Mouse (Mus musculus): ENCODE measurements around the gene Npm3. TPM values are rescaled to one million over a fixed set of nuclear protein-coding genes. Genes with fewer than 3 reads are reported as not detected.

Npm3 gene
- polyA plus RNA-seq, 1 experiment from 2014 or later, result 6.9 TPM

DNA sequence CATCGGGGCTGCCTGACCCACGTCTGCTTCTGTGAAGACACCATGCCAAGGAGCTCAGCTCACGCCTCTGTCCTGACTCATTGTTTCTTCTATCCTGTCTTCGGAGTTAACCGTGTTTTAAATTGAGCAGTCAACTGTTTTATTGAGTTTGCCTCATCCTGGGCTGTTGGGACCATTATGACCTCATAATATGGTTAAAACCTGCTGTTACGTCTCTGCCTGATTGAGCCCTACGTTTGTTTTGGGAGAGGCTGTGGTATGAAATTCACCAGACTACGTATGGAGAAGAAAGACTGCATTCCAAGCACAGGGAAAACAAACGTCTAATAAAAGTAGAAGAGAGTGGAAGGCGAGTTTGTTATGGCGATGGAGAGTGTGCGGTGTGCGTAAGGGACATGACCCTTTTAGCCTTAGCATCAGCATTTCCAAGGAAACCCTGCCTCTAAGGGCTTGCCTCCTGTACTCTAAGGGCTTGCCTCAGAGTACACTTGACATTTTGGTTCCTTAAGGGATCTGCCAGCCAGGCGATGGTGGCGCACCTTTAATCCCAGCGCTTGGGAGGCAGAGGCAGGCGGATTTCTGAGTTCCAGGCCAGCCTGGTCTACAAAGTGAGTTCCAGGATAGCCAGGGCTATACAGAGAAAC, 34.7 kb upstream of the Npm3 start:
- Histone ChIP-seq H3K9ac (peak overlapping the region; percentile 7; the same call in 1 of the 2 replicates), H3K4me2 (peak overlapping the region; percentile 55), H3K27me3 (replicated peaks) (no peaks in the 10 kb centered on the region), H3K4me1 (peaks cover 37% of the 10 kb centered on the region), H3K4me3 (peak overlapping the region; percentile 88), H3K36me3 (replicated peaks) (no peaks in the 10 kb centered on the region), H3K9me3 (no peaks in the 10 kb centered on the region), H3K27ac (peak overlapping the region; percentile 61)
- 34% methylated on average over 17 of the region's 17 CpGs for WGBS
- no peak for ATAC-seq (replicated peaks)

DNA sequence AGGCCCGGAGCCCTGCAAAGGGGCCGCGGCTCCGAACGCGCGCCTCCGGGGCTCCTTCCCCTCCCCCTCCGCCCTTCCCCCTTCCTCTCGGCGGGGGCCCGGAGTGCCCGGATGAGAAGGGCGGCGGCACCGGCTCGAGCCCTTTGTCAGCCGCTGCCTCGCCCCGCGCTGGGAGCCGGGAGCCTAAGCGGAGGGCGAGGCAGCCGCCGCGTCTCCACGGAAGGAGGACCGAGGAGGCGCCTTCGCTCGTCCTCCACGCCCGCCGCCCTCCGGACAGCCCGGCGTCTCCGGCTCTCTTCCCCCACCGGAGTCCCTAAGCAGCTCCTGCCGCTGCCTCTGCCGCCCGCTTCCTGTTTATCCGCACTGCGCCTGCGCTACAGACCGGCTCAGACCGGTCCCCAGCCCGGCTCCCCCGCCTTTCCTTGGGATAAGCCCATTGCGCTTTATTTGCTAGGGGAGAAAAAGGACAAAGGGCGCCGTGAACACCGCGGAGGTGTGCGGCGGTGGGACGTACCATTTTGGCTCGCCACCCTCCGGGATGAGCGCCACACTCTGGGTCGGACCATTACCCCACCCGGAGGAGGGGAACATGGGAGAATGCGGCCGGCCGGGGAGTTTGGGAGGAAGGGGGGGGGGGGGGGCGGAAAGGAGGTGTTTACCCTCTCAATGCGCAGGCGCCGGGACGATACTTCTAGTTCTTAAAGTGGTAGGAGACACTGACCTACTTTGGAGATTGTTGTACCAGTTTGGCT, 34.0 kb upstream of the Npm3 start, which contains the start of gene Mgea5:
Gene Mgea5 (minus strand): TSS at position 657 of the 752 bp plus-strand sequence.
- under 1% methylated on average over 71 of the region's 71 CpGs for WGBS
- H3K4me2 ChIP-seq, result peak within 1 kb of the TSS; percentile 62
- H3K9me3 ChIP-seq, result no peaks in the 10 kb centered on the region
- H3K4me3 ChIP-seq, result peak within 1 kb of the TSS; percentile 88
- H3K27ac ChIP-seq, result peak within 1 kb of the TSS; percentile 99
- H3K9ac ChIP-seq, result peak within 1 kb of the TSS; percentile 89
- 0 out of 2 replicates have a peak, but pooled peaks cover 1% of the 10 kb centered on the region for H3K36me3 ChIP-seq (replicated peaks)
- ATAC-seq (replicated peaks), result peak; percentile 97
- H3K27me3 ChIP-seq (replicated peaks), result no peaks in the 10 kb centered on the region
- peaks cover 37% of the 10 kb centered on the region for H3K4me1 ChIP-seq

DNA sequence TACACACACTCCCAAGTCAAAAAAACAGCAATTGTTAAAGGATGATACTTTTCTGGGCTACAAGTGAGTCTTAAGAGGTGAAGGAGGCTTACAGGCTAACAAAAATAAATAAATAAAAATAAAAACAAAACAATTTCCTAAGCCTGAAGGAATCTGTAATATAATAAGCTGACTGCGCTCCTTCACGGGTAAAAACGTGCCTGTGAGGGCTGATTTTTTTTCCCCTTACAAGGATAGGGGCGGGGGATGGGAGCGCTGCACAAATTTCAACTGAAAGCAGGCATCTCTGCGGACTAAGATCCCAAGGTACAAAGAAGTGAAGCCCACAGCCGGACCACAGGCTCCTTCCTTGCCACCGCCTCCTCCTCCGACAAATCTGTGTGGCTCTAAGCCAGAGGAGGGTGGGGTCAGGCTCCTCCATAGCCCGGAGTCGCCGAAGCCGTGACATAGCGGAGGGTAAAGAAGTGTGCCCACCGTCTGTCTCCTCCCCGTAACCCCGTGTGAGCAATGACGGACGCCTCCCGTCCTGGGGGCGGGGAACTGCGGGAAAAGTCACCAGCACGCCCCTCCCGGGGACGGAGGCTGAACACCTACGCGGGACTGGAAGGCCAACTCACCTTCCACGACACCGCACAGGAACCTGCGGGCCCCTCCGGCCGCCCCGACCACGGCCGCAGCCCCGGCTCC, 33.1 kb upstream of the Npm3 start:
- Histone ChIP-seq H3K27ac (peak overlapping the region; percentile 99), H3K27me3 (replicated peaks) (no peaks in the 10 kb centered on the region), H3K36me3 (replicated peaks) (0 out of 2 replicates have a peak, but pooled peaks cover 9% of the 10 kb centered on the region), H3K4me2 (peak overlapping the region; percentile 62), H3K4me3 (peak overlapping the region; percentile 88), H3K9ac (peak overlapping the region; percentile 89), H3K4me1 (peaks cover 37% of the 10 kb centered on the region), H3K9me3 (no peaks in the 10 kb centered on the region)
- peak; percentile 26 for ATAC-seq (replicated peaks)
- under 1% methylated on average over 36 of the region's 36 CpGs for WGBS

DNA sequence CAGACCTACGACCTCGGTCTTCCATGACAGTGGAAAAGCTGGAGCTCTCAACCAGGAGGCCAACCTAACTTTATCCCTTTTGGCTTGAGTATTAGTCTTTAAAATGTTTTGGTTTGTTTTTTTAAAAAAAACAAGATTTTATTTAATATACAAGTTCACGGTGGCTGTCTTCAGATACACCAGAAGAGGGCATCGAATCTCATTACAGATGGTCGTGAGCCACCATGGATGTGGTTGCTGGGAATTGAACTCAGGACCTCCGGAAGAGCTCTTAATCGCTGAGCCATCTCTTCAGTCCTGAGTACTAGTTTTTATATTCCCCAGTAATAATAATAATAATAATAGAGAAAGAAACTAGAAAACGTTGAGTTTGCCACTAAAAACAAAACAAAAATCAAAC, 32.3 kb upstream of the Npm3 start:
- H3K27ac ChIP-seq, result no peak overlapping the region
- H3K36me3 ChIP-seq (replicated peaks), result 0 out of 2 replicates have a peak, but pooled peaks cover 9% of the 10 kb centered on the region
- ATAC-seq (replicated peaks), result no peak
- peaks cover 37% of the 10 kb centered on the region for H3K4me1 ChIP-seq
- H3K9ac ChIP-seq, result 0 out of 2 replicates have a peak overlapping the region, but pooled peaks have one; percentile 89
- H3K4me2 ChIP-seq, result peak overlapping the region; percentile 62
- H3K27me3 ChIP-seq (replicated peaks), result no peaks in the 10 kb centered on the region
- WGBS, result 59% methylated on average over 8 of the region's 8 CpGs
- H3K9me3 ChIP-seq, result no peaks in the 10 kb centered on the region
- peak overlapping the region; percentile 88 for H3K4me3 ChIP-seq

DNA sequence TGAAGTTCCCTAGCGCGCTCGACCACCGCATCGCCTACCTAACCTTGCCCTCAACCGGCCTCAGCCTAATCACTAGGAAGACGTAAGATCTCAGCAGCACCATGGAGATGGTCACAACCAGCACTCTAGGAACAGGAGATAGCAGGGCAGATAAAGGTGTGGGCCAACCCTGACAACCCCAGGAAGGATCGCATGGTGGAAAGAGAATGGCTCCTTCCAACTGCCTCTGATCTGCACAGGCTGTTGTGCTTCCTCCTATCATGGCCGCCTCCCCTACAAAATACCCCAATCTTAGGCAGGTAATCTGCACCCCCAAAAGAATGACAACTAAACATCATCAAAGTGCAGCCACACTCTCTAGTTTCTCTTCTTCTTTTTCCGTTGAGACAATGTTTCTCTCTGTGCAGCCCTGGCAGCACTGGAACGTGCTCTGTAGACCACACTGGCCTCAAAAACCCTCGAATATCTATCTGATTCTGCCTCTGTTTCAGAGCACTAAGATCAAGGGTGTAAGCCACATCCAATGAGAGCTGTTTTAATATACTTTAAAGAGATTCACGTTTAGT, 31.0 kb upstream of the Npm3 start:
- Histone ChIP-seq H3K4me3 (peak overlapping the region; percentile 88; the same call in 1 of the 2 replicates), H3K36me3 (replicated peaks) (peaks cover 17% of the 10 kb centered on the region; the same call in 1 of the 2 replicates), H3K27ac (no peak overlapping the region), H3K4me2 (peak overlapping the region; percentile 62), H3K9ac (no peak overlapping the region), H3K9me3 (no peaks in the 10 kb centered on the region), H3K27me3 (replicated peaks) (no peaks in the 10 kb centered on the region), H3K4me1 (peaks cover 37% of the 10 kb centered on the region)
- WGBS, result 87% methylated on average over 13 of the region's 13 CpGs
- ATAC-seq (replicated peaks), result no peak

DNA sequence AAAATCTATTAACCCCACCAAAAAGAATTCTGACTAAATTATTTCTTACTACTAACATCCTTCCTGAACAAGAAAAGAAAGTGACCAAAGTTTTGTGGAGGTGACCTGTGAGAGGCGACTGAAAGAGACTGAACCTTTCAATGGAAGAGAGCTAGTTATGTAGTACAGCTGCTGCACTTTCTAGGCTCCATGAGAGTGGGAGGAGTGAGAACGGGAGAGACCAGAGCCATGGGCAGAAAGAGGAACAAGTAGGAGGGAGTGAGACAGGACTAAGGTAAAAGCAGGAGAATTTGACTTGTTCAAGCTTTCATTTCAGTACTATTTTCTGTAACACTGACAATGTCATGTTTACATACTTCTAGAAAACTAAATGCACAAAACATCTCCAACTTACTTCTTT, 26.1 kb upstream of the Npm3 start:
- H3K27me3 ChIP-seq (replicated peaks), result no peaks in the 10 kb centered on the region
- ATAC-seq (replicated peaks), result no peak
- H3K9ac ChIP-seq, result no peak overlapping the region
- H3K4me3 ChIP-seq, result no peak overlapping the region
- 84% methylated on average over 2 of the region's 2 CpGs for WGBS
- peaks cover 13% of the 10 kb centered on the region for H3K4me1 ChIP-seq
- H3K27ac ChIP-seq, result no peak overlapping the region
- H3K9me3 ChIP-seq, result no peaks in the 10 kb centered on the region
- peaks cover 58% of the 10 kb centered on the region for H3K36me3 ChIP-seq (replicated peaks)
- no peak overlapping the region for H3K4me2 ChIP-seq

DNA sequence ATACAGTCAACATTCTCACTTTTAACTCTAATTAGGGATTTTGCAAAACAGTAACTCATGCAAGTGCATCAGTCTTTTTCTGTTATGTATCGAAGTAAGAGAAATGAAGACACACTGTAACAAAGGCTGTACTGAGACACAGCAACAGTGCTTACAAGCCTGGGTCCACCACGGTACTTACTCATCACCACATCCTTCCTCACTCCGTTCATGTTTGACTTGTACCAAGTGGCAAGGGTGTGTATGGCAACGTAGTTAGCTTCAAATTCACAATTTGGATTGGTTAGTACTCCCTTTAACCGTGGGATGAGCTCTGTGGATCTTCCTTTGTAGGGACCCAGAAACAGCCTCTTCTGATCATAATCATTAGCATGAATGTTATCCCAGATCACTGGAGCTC, 22.1 kb upstream of the Npm3 start:
- no peak overlapping the region for H3K4me3 ChIP-seq
- H3K9ac ChIP-seq, result no peak overlapping the region
- H3K27me3 ChIP-seq (replicated peaks), result no peaks in the 10 kb centered on the region
- H3K4me1 ChIP-seq, result no peaks in the 10 kb centered on the region
- H3K9me3 ChIP-seq, result no peaks in the 10 kb centered on the region
- no peak overlapping the region for H3K4me2 ChIP-seq
- 90% methylated on average over 5 of the region's 5 CpGs for WGBS
- no peak overlapping the region for H3K27ac ChIP-seq
- no peak for ATAC-seq (replicated peaks)
- H3K36me3 ChIP-seq (replicated peaks), result peaks cover 82% of the 10 kb centered on the region

DNA sequence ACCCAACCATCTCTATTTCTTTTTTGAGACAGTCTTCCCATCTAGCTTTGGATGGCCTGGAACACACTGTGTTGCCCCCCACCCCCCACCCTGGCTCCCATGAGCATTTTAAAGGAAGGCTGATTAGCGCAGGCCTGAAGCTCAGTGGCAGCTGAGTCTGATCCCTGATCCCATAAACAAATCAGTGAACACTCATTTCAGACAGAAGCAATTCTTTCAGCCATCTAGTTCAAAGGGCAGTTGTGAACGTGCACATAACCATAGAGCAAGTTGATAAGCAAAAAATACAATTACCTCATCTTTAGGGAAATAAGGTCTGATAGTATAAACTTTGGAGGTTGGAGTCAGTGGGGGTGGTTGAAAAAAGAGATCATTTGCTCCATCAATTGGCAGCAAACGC, 11.4 kb upstream of the Npm3 start:
- H3K4me3 ChIP-seq, result no peak overlapping the region
- H3K4me1 ChIP-seq, result 0 out of 2 replicates have a peak, but pooled peaks cover 3% of the 10 kb centered on the region
- no peaks in the 10 kb centered on the region for H3K27me3 ChIP-seq (replicated peaks)
- no peak overlapping the region for H3K9ac ChIP-seq
- H3K36me3 ChIP-seq (replicated peaks), result peaks cover 63% of the 10 kb centered on the region
- ATAC-seq (replicated peaks), result no peak
- 92% methylated on average over 3 of the region's 3 CpGs for WGBS
- H3K9me3 ChIP-seq, result no peaks in the 10 kb centered on the region
- H3K27ac ChIP-seq, result no peak overlapping the region
- no peak overlapping the region for H3K4me2 ChIP-seq

DNA sequence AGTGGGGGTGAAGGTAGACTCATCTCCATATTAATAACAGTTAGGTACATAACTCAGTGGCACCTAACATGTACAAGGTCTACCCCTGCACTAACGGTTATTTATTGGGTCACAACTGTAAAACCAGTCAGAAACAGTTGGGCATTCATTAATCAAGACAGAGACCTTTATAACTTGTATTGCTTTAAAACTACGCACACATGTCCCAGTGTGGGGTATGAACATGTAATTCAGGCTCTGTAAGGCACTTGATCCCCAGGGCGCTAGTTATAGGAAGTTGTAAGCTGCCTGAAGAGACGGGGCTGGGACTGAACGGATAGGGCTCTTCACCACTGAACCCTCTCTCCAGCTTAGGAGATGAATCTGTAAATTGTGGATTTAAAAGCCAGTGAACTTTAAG, 9.3 kb upstream of the Npm3 start:
- Histone ChIP-seq H3K9me3 (no peaks in the 10 kb centered on the region), H3K27me3 (replicated peaks) (no peaks in the 10 kb centered on the region), H3K36me3 (replicated peaks) (peaks cover 71% of the 10 kb centered on the region), H3K27ac (no peak overlapping the region), H3K4me2 (no peak overlapping the region), H3K4me1 (no peaks in the 10 kb centered on the region), H3K9ac (no peak overlapping the region), H3K4me3 (no peak overlapping the region)
- 92% methylated on average over 5 of the region's 5 CpGs for WGBS
- no peak for ATAC-seq (replicated peaks)

DNA sequence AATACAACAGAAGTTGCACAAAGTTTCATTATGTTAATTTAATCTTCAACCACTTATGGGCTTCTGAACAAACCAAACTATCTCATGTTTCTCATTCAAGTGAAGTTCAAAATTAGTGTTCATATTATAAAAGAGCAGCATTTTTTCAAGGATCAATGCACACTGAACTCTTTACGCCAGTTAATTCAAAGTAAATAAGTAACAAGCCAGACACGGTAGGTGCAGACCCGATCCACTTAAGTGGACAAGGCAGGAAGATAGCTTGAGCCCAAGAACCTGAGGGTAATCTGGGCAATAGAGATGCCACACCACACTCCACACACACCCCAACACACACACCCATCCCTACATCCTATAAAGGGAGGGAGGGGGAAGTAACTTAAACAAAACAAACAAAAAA, 4.2 kb upstream of the Npm3 start:
- Histone ChIP-seq H3K27me3 (replicated peaks) (peaks cover 1% of the 10 kb centered on the region; the same call in 1 of the 2 replicates), H3K9ac (no peak overlapping the region), H3K9me3 (no peaks in the 10 kb centered on the region), H3K4me1 (peaks cover 8% of the 10 kb centered on the region), H3K36me3 (replicated peaks) (peaks cover 51% of the 10 kb centered on the region), H3K27ac (no peak overlapping the region), H3K4me2 (no peak overlapping the region), H3K4me3 (no peak overlapping the region)
- 93% methylated on average over 3 of the region's 3 CpGs for WGBS
- no peak for ATAC-seq (replicated peaks)

DNA sequence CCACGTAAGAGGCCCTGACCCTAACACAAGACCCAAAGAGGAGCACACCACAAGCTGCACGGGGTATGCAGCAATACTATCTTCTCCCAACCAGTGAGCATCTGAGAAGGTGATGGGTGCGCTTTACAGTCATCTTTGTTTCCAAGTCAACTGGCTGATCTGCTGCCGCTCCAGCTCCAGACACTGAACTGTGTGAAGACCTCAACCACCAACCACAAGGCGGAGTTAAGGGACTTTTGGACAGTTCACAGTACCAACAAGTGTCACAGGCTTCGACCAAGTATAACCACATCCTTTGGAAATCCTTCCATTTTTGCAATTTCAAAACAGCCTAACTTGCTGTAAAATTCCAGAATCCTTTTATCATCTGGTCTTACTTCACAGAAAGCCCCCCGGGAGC, 2.5 kb upstream of the Npm3 start:
- Histone ChIP-seq H3K27me3 (replicated peaks) (peaks cover 11% of the 10 kb centered on the region), H3K9me3 (no peaks in the 10 kb centered on the region), H3K4me1 (peaks cover 18% of the 10 kb centered on the region), H3K36me3 (replicated peaks) (peaks cover 41% of the 10 kb centered on the region), H3K4me2 (no peak overlapping the region), H3K9ac (no peak overlapping the region), H3K27ac (no peak overlapping the region), H3K4me3 (no peak overlapping the region)
- WGBS, result 94% methylated on average over 7 of the region's 7 CpGs
- ATAC-seq (replicated peaks), result no peak

DNA sequence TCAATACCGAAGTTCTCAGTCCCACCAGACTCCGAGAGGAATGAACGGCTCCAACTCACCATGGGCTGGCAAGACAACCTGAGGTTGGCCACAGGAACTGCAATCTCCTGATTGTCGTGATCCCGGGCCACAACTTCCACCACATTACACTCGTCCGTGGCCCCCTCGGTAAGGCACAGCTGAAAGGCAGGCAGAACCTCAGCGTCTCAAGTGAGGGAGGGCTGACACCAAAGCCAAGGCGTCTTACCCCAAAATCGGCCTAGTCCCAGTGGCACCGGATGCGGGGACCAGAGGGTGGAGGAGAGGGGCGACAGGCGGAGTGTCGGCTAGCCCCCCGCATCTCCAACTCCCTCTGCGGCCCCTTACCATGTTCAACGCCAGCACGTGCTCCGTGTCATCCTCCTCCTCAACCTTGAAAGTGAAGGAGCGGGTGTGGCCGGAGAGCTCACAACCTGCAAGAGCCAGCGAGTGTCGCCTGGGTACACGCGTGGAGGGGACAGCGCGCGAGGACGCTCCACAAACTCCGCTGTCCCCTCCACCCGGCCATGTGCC, 624 bp downstream of the Npm3 start:
- Histone ChIP-seq H3K36me3 (replicated peaks) (peaks cover 19% of the 10 kb centered on the region), H3K4me1 (peaks cover 24% of the 10 kb centered on the region), H3K27ac (no peak overlapping the region), H3K4me3 (peak overlapping the region; percentile 79), H3K9me3 (no peaks in the 10 kb centered on the region), H3K9ac (peak overlapping the region; percentile 69), H3K27me3 (replicated peaks) (peaks cover 42% of the 10 kb centered on the region), H3K4me2 (peak overlapping the region; percentile 96)
- ATAC-seq (replicated peaks), result peak; percentile 57
- 2% methylated on average over 31 of the region's 33 CpGs for WGBS

Data from midbrain, embryonic 15.5 days (tissue).